Mouse (Mus musculus): ENCODE data around the gene Cryzl1.

The Cryzl1 gene

GRCm38 (mm10) chr16:91728123-91729065, at the start of gene Cryzl1:
Gene Cryzl1 (minus strand): TSS chr16:91728975.
- peak; percentile 100 for DNase-seq

DNA sequence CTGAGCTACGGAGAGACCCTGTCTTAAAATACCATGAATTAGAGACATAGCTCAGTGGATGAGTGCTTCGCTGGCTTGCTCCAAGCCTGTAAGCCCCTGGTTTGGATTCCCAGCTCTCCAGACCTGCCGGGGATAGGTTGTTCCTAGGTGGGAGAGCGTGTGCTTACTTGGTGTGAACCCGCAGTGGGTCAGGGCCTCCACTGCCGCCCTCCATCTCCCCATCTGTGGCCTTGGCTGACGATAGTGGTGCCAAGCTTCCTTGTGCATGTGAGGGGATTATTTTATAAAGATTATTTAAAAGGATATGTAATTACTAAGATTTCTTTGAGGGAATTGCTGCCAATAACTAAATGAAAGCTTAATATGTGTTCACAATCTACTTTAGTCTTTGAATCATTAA, 43.8 kb upstream of the Cryzl1 start:
- peak; percentile 80 for DNase-seq

DNA sequence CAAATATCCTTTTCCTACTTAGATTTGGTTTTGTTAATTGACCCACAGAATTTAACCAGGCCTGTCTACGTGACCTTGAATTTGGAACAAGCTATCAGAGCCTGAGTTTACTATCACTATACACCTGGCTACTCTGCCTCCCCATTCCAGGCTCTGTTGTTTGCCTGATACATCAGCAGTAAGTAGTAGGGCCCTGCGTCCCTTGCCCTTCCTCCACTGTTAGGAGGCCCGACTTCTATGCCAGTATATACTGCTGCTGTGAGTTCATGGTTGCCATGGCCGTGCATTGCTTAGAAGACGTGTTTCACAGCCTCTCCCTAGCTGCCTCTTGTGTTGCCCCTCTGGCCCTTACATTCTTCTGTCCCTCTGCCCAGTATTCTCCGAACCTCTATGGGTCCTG, 42.6 kb upstream of the Cryzl1 start:
- DNase-seq: peak; percentile 81

GRCm38 (mm10) chr16:91770662-91771061, 41.9 kb upstream of the Cryzl1 start:
- peak; percentile 90 for DNase-seq

GRCm38 (mm10) chr16:91769911-91770310, 41.1 kb upstream of the Cryzl1 start:
- peak; percentile 79 for DNase-seq

DNA sequence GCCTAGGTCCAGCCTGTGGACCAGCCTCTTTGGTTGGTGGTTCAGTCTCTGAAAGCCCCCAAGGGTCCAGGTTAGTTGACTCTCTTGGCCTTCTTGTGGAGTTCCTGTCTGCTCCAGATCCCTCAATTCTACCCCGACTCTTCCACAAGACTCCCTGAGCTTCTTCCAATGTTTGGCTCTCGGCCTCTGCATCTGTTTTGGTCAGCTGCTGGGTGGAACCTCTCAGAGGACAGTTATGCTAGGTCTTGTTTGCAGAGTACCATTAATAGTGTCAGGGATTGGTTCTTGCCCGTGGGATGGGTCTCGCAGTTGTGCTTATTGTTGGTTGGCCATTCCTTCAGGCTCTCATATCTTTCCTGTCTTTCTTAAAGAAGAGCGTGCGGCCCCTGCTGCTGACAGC, 39.8 kb upstream of the Cryzl1 start:
- DNase-seq: peak; percentile 95

GRCm38 (mm10) chr16:91767165-91767701, 38.5 kb upstream of the Cryzl1 start:
- peak; percentile 97 for DNase-seq

GRCm38 (mm10) chr16:91765816-91766210, 37.0 kb upstream of the Cryzl1 start:
- DNase-seq: peak; percentile 85

DNA sequence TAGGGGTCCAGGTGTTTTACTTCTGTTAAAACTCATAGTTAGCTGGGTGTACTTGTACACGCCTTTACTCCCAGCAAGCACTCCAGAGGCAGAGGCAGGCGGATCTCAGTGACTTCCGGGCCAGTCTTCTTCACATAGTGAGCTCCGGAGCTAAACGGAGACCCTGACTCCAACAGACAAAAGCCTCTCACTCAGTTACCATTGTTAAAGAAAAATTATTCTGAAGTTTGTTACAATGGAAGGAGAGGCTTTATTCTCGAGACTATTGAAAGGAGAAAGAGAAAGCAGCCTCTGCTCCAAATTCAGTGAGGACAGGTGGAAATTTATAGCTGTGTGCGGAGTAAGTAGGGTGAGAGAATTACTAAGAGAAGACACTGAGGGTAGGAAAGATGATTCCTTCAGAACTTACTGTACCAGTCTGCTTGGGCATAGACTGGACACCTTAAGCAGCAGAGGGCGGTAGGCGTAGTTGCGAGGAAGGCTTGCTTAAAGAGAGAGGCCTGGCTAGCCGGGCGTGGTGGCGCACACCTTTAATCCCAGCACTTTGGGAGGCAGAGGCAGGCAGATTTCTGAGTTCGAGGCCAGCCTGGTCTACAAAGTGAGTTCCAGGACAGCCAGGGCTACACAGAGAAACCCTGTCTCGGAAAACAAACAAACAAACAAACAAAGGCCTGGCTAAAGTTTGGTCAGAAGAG, 36.5 kb upstream of the Cryzl1 start:
- DNase-seq: peak; percentile 79

GRCm38 (mm10) chr16:91764414-91764813, 35.6 kb upstream of the Cryzl1 start:
- peak; percentile 83 for DNase-seq

DNA sequence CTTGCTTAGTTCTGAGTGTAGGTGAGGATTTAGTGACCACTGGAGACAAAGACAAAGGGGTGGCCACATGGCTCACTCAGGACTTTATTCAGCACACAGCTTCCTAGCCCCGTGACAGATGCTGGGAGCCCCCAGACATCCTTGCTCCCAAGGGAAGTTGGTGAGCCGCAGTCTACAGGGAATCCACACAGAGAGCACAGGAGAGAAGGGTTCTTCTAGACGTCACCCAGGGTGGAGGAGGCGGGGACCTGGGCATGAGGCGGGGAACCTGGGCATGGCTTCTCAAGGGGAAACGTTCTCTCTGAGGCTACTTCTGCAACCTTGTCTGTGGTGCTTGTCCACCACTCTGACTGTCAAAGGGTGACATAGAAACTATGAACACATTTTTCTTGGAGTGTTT, 35.2 kb upstream of the Cryzl1 start:
- DNase-seq: peak; percentile 83

- DNase-seq: no peak
These were observed 33.7 kb upstream of the Cryzl1 start for GRCm38 (mm10) chr16:91762476-91762875.

DNA sequence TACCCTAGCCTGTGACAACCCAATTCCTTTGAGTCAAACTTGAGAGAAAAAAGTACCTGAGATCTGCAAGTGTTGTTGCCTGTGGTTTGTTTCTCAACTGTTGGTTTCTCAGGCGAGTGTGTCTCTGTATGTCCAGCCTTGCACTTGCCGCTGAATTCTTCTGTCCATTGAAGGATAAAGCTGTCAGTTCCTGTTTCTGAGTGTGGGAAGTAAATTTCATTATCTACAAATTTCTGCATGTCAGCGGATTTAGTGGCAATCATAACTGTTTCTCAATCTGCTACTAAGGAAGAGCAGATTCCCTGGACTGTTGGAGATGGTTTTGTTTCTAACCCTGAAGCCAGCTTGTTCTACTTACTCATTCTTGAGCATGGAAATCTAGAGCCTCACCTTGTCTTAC, 33.0 kb upstream of the Cryzl1 start:
- DNase-seq: peak; percentile 77

GRCm38 (mm10) chr16:91761202-91761601, 32.4 kb upstream of the Cryzl1 start:
- DNase-seq: peak; percentile 69

DNA sequence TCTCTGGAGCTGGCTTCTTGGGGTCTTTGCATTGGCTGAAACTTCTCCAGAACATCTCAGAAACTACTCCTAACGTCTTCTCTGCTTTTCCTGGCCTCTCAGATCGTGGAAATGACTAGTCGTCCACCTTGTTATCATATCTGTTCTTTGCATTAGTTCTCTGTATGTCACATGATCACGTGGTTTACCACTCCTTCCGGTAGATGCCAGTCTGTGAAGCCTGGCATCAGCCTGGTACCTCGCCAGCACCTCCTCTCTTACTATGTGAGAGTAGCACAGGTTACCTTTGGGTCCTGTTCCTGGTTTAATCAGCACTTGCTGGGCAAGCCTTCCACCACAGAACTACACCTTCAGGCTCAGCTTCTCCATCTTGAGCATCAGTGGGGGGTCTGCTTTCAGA, 26.2 kb upstream of the Cryzl1 start:
- DNase-seq: peak; percentile 41

GRCm38 (mm10) chr16:91753611-91754010, 24.8 kb upstream of the Cryzl1 start:
- no peak for DNase-seq

- peak; percentile 61 for DNase-seq
These were observed 23.0 kb upstream of the Cryzl1 start for GRCm38 (mm10) chr16:91751644-91752385.

GRCm38 (mm10) chr16:91747567-91747966, 18.8 kb upstream of the Cryzl1 start:
- DNase-seq: no peak

GRCm38 (mm10) chr16:91746101-91746950, 17.6 kb upstream of the Cryzl1 start:
- peak; percentile 91 for DNase-seq

- DNase-seq: peak; percentile 93
These were observed 14.3 kb upstream of the Cryzl1 start for GRCm38 (mm10) chr16:91743055-91743454.

GRCm38 (mm10) chr16:91740918-91741255, 12.1 kb upstream of the Cryzl1 start:
- DNase-seq: no peak
